Mouse (Mus musculus): ENCODE data around the gene Pdia6. TPM values are rescaled to one million over a fixed set of nuclear protein-coding genes. Genes with fewer than 3 reads are reported as not detected.

Pdia6 gene
- polyA plus RNA-seq, 1 experiment, result 12.2 TPM

DNA sequence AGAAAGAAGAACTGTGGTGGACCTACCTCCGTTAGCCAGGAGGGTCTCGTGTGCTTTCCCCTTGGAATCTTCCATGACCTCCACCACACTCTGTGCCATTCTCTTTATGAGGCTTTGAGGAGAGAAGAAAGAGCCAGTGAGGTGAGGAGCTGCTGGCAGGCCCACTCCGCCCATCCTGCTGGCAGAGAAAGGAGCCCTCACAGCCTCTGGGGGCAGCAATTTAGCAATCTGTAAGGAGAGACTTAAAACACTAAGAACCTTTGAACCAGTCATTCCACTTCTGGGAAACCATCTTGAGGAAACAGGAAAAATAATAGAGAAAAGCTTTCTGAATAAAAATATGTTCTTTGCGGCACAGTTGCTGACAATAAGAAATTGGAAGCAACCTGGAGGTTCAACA, 41.9 kb downstream of the Pdia6 start:
- no peak for TF ChIP-seq GATA1 (IDR thresholded peaks at IDR 0.05; ENCODE audit: low read length)

DNA sequence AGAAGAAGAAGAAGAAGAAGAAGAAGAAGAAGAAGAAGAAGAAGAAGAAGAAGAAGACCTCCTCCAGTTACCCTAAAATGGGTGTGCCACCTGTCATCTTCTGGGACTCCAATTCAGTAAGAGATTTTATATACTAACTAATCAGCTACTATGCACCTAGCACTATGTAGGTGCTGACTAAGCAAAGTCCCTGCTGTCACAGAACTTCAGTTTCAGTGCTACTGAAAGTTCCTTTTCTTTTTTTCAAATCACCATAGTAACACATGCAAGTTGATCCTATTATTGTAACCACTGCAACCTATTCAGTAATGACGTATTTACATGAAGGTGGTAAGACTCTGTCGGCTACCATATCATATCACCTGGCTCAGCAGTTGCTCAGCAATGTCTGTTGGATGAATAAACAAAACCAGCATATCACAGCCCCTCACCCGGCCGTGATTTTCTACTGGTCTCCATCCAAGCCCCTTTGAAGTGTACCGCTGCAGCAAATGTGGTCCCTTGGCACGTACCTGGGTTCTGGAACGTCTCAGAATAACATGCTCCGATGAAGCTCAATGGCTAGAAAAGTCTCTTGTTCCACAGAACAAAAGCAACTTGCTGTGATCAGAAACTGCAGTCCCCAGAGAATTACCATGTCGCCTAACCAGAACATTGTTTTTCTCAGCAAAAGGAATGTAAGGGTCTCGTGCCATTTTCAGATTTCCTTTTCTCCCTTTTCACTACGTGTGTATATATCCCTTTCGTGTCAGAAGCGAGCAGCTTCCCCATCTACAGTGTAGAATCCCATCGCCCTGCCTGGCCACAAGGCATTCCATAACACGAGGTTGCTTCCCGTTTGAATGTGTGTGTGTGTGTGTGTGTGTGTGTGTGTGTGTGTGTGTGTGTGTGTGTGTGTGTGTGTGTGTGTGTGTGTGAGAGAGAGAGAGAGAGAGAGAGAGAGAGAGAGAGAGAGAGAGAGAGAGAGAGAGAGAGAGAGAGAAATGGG, 44.8 kb downstream of the Pdia6 start:
- TF ChIP-seq GATA1 (IDR thresholded peaks at IDR 0.05; ENCODE audit: low read length), result no peak

GRCm38 (mm10) chr12:17316096-17316495, 49.8 kb downstream of the Pdia6 start:
- no peak for TF ChIP-seq GATA1 (IDR thresholded peaks at IDR 0.05; ENCODE audit: low read length)

- TF ChIP-seq GATA1 (IDR thresholded peaks at IDR 0.05; ENCODE audit: low read length), result no peak
Observed at GRCm38 (mm10) chr12:17317970-17318369, 51.6 kb downstream of the Pdia6 start.

- no peak for TF ChIP-seq GATA1 (IDR thresholded peaks at IDR 0.05; ENCODE audit: low read length)
Observed at GRCm38 (mm10) chr12:17318453-17318852, 52.1 kb downstream of the Pdia6 start.

DNA sequence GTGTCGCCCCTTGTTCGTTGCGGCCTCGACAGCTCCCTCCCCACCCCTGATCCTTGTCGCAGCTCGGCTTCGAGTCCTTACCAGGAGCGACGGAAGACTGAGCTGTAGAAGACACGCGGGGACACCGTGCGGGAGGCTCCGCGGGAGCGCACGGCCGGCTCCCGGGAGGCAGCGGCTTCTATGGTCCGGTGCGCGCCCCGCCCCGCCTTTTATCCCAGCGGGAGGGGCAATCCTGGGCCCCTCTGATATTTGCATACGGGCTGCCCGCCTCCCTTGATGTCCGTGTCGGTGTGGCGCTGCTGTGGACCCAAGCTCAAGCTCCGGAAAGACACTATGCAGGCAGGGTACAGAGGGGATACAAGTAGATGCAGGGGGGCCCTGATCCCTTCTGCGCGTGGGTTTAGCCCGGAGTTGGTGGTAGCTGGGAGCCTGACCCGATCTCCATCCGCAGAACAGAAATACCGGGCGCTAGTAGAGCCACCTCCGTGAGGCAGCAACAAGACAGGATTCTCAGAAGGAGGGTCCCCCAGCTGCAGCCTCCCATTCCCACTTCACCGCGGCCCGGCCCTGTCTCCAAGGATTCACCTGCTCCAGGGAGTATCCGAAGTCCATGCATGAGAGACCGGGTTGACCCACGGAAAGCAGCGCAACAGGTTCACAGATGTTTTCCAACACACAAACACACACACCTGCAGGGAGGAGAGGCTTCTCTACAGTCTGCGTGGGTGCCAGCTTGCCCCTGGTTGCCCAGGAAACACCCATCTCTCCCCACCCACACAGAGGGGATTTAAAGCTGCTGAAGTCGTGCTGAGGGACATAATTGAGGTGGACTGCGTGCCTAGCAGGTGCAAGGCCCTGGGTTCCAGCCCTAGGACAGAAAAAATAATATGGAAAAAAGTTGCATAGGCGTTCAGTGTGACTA, 58.5 kb downstream of the Pdia6 start:
- TF ChIP-seq GATA1 (IDR thresholded peaks at IDR 0.05; ENCODE audit: low read length), result no peak

GRCm38 (mm10) chr12:17329259-17329658, 62.9 kb downstream of the Pdia6 start, which contains the start of gene Atp6v1c2:
Gene Atp6v1c2, minus strand, starts transcription at chr12:17329359.
- no peak for TF ChIP-seq GATA1 (IDR thresholded peaks at IDR 0.05; ENCODE audit: low read length)

DNA sequence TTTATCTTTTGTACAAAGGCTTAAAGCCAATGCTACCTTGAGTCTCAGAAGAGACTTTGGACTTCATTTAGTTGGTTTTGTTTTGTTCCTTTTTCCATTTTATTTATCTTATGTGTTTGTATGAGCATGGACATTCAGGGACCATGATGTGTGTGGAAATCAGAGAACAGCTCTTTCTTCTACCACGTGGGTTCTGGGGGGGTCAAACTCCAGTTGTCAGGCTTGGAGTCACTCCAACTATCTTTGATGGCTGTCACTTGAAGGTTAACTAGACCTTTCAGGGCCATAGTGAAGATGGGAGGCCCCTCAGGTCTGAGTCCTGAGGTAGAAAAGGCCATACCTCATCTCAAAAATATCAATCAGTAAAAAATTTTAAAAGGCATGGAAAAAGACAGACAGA, 67.1 kb downstream of the Pdia6 start:
- no peak for TF ChIP-seq GATA1 (IDR thresholded peaks at IDR 0.05; ENCODE audit: low read length)

Other genes with a start within 250 kb of the Pdia6 start
- not detected in 2 replicates for gene Kcnf1, start 89.7 kb upstream of the Pdia6 start, polyA plus RNA-seq (2012)
- gene Atp6v1c2, start 62.8 kb downstream of the Pdia6 start, polyA plus RNA-seq (2012), result not detected in 2 replicates
- 3.2 and 16.2 TPM in 2 replicates for gene Nol10, start 81.9 kb downstream of the Pdia6 start, polyA plus RNA-seq (2012)

Data from G1E-ER4 (cell line).